Mouse (Mus musculus) layer of hippocampus, adult 9-11 months (tissue): Measurements from ENCODE around the gene Slc1a7.

Source experiments
- DNase-seq: peaks from one replicate; pipeline ENCODE4 v3.0.0; 2022

Slc1a7 gene

GRCm38 (mm10) chr4:107967966-107968682 is at the start of gene Slc1a7:
Gene Slc1a7 (plus strand): TSS chr4:107968332.
- DNase-seq = no peak

- no peak for DNase-seq
Measured at GRCm38 (mm10) chr4:107920336-107920735, 47.8 kb upstream of the Slc1a7 start.

GRCm38 (mm10) chr4:107921152-107921695 is 46.9 kb upstream of the Slc1a7 start:
- DNase-seq = no peak

GRCm38 (mm10) chr4:107921952-107922351 is 46.2 kb upstream of the Slc1a7 start:
- no peak for DNase-seq

GRCm38 (mm10) chr4:107923145-107923802 is 44.9 kb upstream of the Slc1a7 start, which contains the start of gene Cpt2:
Gene Cpt2 (minus strand): TSS chr4:107923610.
- peak; percentile 92 for DNase-seq

- no peak for DNase-seq
Measured at GRCm38 (mm10) chr4:107923803-107924194, 44.3 kb upstream of the Slc1a7 start.

- DNase-seq = no peak
Measured at GRCm38 (mm10) chr4:107928269-107928668, 39.9 kb upstream of the Slc1a7 start.

- DNase-seq = no peak
Measured at GRCm38 (mm10) chr4:107928726-107929125, 39.4 kb upstream of the Slc1a7 start.

- DNase-seq = no peak
Measured at GRCm38 (mm10) chr4:107931453-107931852, 36.7 kb upstream of the Slc1a7 start.

GRCm38 (mm10) chr4:107933239-107933638 is 34.9 kb upstream of the Slc1a7 start:
- DNase-seq = no peak

- DNase-seq = no peak
Measured at GRCm38 (mm10) chr4:107935254-107935653, 32.9 kb upstream of the Slc1a7 start.

- peak; percentile 70 for DNase-seq
Measured at GRCm38 (mm10) chr4:107937338-107937737, 30.8 kb upstream of the Slc1a7 start.

- no peak for DNase-seq
Measured at GRCm38 (mm10) chr4:107938124-107938523, 30.0 kb upstream of the Slc1a7 start.

GRCm38 (mm10) chr4:107942741-107943140 is 25.4 kb upstream of the Slc1a7 start:
- DNase-seq = no peak

GRCm38 (mm10) chr4:107944141-107944540 is 24.0 kb upstream of the Slc1a7 start:
- DNase-seq = no peak

GRCm38 (mm10) chr4:107949918-107950317 is 18.2 kb upstream of the Slc1a7 start:
- DNase-seq = no peak

- no peak for DNase-seq
Measured at GRCm38 (mm10) chr4:107952845-107953244, 15.3 kb upstream of the Slc1a7 start.

GRCm38 (mm10) chr4:107955691-107956090 is 12.4 kb upstream of the Slc1a7 start:
- no peak for DNase-seq

- no peak for DNase-seq
Measured at GRCm38 (mm10) chr4:107958487-107958886, 9.6 kb upstream of the Slc1a7 start.

- no peak for DNase-seq
Measured at GRCm38 (mm10) chr4:107962044-107962732, 5.9 kb upstream of the Slc1a7 start.

GRCm38 (mm10) chr4:107962792-107963191 is 5.3 kb upstream of the Slc1a7 start:
- no peak for DNase-seq

- no peak for DNase-seq
Measured at GRCm38 (mm10) chr4:107966416-107967109, 1.6 kb upstream of the Slc1a7 start.

GRCm38 (mm10) chr4:107969781-107970180 is 1.6 kb downstream of the Slc1a7 start:
- DNase-seq = no peak
